Mouse (Mus musculus): Measurements from ENCODE around the gene Vipas39. TPM values are rescaled to one million over a fixed set of nuclear protein-coding genes. Genes with fewer than 3 reads are reported as not detected.

Vipas39 gene
- total RNA-seq, 2 experiments from 2014 or later = 18.1 to 20.7 TPM

DNA sequence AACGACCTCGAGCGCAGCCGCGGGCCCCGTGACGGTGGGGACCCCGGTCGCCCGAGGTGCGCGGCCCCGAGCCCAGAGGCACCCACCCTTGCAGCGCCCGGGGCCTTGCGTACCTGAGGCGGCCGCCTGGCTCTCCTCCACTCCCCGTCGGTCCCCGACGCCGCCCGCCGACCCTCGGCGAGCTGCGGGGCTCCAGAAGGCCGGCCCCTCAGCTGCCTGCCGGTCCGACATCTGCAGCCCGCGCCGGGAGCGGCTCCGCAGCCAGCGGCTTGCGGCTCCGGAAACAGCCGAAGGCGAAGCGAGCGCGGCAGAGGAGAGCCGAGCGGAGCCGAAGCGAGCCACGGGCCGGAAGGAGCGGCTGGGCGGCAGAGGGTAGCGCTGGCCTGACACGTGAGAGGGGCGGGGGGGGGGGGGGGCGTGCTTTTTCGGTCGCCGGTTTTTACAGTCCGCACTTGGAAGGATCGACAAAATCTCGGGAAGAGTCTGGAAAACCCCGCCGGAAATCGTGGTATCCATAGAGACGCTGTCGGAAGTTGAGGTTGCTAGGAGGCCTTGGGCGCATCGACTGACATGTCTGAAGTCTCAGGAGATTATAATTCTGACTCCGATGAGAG, 66.0 kb downstream of the Vipas39 start, which contains the start of gene Tmed8:
TSS of gene Tmed8 (minus strand) at position 482 of the 614 bp plus-strand sequence.
- DNase-seq (ENCODE audit: low spot score in 2 of 2) = peak; percentile 54 to 83

DNA sequence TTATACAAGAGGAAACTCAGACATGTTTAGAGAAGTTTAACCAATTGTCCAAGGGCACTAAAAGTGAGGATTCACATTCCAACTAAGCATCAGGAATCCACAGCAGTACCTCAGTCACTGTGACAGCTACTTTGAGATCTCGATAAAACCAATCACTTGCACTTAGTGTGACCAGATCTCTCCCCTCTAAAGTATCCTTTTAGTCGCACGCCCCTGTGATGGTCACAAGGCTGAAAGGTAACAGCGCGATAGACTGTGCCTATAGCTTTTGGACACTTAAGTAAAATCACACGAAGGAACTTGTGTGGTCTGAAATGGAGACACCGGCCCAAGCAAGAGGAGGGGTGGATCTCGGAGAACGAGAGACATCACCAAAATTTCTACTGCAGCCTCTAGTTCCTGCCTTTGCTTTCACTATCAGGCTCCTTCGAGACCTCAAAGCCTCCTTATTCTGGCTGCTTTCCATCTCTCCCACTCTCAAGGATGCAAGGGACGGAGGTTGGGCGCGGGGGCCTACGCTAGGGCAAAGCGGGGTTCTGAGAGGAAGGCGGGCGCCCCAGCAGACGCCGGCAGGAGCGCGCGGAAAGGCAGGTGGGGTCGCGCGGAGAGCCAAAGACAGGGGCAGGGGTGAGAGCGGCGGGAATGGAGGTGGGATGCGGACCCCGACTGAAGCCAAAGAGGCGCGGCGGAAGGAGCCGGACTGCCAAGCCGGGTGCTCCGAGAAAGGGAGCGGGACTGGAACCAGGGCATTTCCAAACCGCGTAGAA, 66.7 kb downstream of the Vipas39 start, which contains the start of gene Samd15:
TSS of gene Samd15 (plus strand) at position 518 of the 767 bp plus-strand sequence.
- DNase-seq (ENCODE audit: low spot score in 2 of 2) = peak; percentile 29 to 35

DNA sequence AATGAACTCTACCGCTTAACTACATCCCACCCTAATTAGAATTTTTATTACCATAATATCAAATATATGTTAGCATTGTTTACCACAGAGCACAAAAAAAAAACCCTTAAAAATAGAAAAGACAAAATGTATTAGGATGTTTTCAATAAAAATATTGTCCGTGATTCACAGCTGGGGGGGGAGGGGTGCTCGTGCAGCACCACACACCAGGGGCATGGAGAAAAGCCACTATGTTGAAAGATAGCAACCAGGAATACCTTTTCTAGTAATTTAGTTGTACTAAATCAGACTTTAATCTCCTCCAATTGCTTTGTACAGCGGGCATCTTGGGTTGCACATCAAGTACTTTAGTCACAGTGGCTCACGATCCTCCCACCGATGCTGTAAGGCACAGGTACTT, 67.3 kb downstream of the Vipas39 start:
- no peak for DNase-seq (ENCODE audit: low spot score in 2 of 2)

DNA sequence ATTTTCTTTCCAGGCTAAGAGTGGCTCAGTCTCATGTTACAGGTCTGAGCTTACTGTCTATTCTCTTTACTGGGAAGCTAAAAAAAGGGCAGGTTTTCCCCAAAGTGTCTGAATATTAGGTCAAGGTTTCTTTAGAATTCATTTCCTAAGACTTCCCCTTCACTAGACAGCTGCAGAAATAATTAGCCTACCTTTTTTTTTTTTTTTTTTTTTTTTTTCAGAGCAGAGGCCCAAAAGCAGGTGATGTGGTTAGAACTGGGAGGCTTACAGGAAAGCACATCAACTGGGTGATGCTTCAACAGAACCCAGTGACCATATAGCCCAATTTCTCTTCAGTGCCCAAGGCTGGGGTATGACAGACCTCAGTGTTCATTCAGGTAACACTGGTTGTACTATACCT, 69.7 kb downstream of the Vipas39 start:
- DNase-seq (ENCODE audit: low spot score in 2 of 2) = no peak

DNA sequence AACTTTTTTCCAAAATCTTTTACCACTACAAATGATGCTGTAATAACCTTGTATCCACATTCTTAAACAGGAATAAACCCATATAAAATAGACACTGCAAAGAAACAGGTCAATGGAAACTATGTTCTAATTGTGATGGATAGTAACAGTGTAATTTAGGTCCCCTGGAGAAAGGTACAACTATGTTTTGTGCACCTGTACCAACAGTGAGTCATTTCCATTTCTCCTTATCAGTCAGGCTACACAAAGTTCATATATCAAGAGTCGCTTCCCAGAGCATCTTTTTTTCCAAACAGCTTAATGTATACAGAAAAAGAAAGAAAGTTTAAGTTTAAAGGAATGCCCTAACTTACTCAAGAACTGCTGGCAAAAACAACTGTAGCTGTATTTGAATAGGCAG, 71.0 kb downstream of the Vipas39 start:
- no peak for DNase-seq (ENCODE audit: low spot score in 2 of 2)

DNA sequence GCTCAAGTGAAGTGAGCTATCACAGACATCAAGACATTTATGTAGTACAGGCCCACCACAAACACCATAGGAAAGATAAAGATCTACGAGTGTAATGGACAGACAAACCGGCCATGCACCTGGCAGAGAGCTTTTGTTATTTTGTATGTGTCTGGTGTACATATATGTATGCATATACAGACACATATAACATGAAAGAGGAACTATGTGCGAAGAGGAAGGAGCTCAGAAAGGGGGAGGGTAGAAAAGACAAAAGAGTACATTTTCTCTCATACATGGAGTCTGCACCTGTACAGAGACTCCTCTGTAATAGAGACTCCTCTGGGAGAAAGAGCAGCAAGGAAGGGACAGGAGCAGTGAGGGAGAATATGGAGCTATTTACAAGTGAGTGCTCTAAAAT, 73.0 kb downstream of the Vipas39 start:
- DNase-seq (ENCODE audit: low spot score in 2 of 2) = no peak

Small RNA genes within 50 kb of the gene (microRNA-seq; reads per million reads assigned to microRNA genes)
- gene Gm47293 = not detected

Other genes starting within 250 kb of the Vipas39 start
- under 1 TPM; 0.10 to 0.16 TPM for gene Tmem63c, start 244.9 kb downstream of the Vipas39 start, total RNA-seq (2021)
- not detected for gene Ngb, start 163.7 kb downstream of the Vipas39 start, total RNA-seq (2021)
- gene Gstz1, start 119.1 kb downstream of the Vipas39 start, total RNA-seq (2021) = 10 to 100 TPM; 52.4 to 56.7 TPM
- 10 to 100 TPM; 12.3 to 14.6 TPM for gene Pomt2, start 118.3 kb downstream of the Vipas39 start, total RNA-seq (2021)
- gene Samd15, start 66.5 kb downstream of the Vipas39 start, total RNA-seq (2021) = under 1 TPM; 0.36 to 0.86 TPM
- 1 to 10 TPM; 3.8 to 4.6 TPM for gene Tmed8, start 65.8 kb downstream of the Vipas39 start, total RNA-seq (2021)
- under 1 TPM in 1 of 2 experiments, not detected in 1; 0.22 TPM for gene Noxred1, start 27.5 kb downstream of the Vipas39 start, total RNA-seq (2021)
- gene Ahsa1, start 223 bp upstream of the Vipas39 start, total RNA-seq (2021) = 100 to 1,000 TPM; 102 to 104 TPM
- under 1 TPM; 0.25 to 0.41 TPM for gene Ism2, start 33.4 kb upstream of the Vipas39 start, total RNA-seq (2021)
- gene Sptlc2, start 122.1 kb upstream of the Vipas39 start, total RNA-seq (2021) = 10 to 100 TPM; 41.7 to 44.1 TPM
- gene Slirp, start 177.6 kb upstream of the Vipas39 start, total RNA-seq (2021) = 100 to 1,000 TPM; 164 to 167 TPM
- 10 to 100 TPM; 16.2 to 16.5 TPM for gene Alkbh1, start 177.8 kb upstream of the Vipas39 start, total RNA-seq (2021)
- 10 to 100 TPM; 55.7 to 61.5 TPM for gene Snw1, start 206.0 kb upstream of the Vipas39 start, total RNA-seq (2021)
- not detected for gene Gm5788, start 228.5 kb upstream of the Vipas39 start, total RNA-seq (2021)
- gene Gm8300, start 248.1 kb upstream of the Vipas39 start, total RNA-seq (2021) = not detected